Mouse (Mus musculus) embryonic facial prominence, embryonic 14.5 days (tissue): Measurements from ENCODE around the gene Fblim1. TPM values are rescaled to one million over a fixed set of nuclear protein-coding genes. Genes with fewer than 3 reads are reported as not detected.

Experiments used
- ATAC-seq: fragments of 200-750 bp; cut with Nextera tagmentation; 2 replicates; pipeline ENCODE4 v1.8.0; 2017; ENCODE audit warnings: low read depth, moderate number of reproducible peaks, moderate TSS enrichment
- DNase-seq: peaks from one replicate; pipeline ENCODE4 v3.0.0-alpha.2; 2015; ENCODE audit warnings: low spot score
- H3K27ac ChIP-seq: fragments of 300-500 bp; sonication (generic); replicated peaks from 2 replicates; pipeline ENCODE4 v1.5.1; 2014; ENCODE audit warnings: low read depth, mild to moderate bottlenecking, low read length, moderate library complexity
- H3K27me3 ChIP-seq: fragments of 300-500 bp; sonication (generic); replicated peaks from 2 replicates; pipeline ENCODE4 v1.6.1; 2014; ENCODE audit warnings: low read length; ENCODE audit not compliant: control insufficient read depth, insufficient read depth
- H3K36me3 ChIP-seq: fragments of 300-500 bp; sonication (generic); 2 replicates; pipeline ENCODE4 v1.6.1; 2014; ENCODE audit warnings: low read length, mixed read lengths; ENCODE audit not compliant: control insufficient read depth, insufficient read depth
- H3K4me1 ChIP-seq: fragments of 300-500 bp; sonication (generic); 2 replicates; pipeline ENCODE4 v1.6.1; 2014; ENCODE audit warnings: antibody characterized with exemption, low read length; ENCODE audit not compliant: control insufficient read depth, insufficient read depth
- H3K4me2 ChIP-seq: fragments of 300-500 bp; sonication (generic); 2 replicates; pipeline ENCODE4 v1.6.1; 2014; ENCODE audit warnings: low read depth, mild to moderate bottlenecking, low read length, moderate library complexity, mixed read lengths
- H3K4me3 ChIP-seq: fragments of 300-500 bp; sonication (generic); 2 replicates; pipeline ENCODE4 v1.5.1; 2014; ENCODE audit warnings: low read depth, mild to moderate bottlenecking, low read length
- H3K9ac ChIP-seq: fragments of 300-500 bp; sonication (generic); 2 replicates; pipeline ENCODE4 v1.6.1; 2014; ENCODE audit warnings: low read depth, mild to moderate bottlenecking, low read length, moderate library complexity, mixed read lengths
- H3K9me3 ChIP-seq: fragments of 300-500 bp; sonication (generic); 2 replicates; pipeline ENCODE4 v1.6.1; 2016; ENCODE audit warnings: low read length; ENCODE audit not compliant: control insufficient read depth
- WGBS: fragments of 180-500 bp; shearing (Covaris S2); extraction: QIAGEN DNeasy Blood & Tissue Kit; methylation state at CpG from one replicate; pipeline ENCODE4 v1.1.7; 2014; 5-methylcytosine and 5-hydroxymethylcytosine counted together
- polyA plus RNA-seq: library from polyadenylated mRNA; unstranded; fragments of >200 nt; fragmentation: Nextera tagmentation; extraction: Ambion mirVana; gene quantifications from 2 replicates; pipeline ENCODE4 v1.2.1, GENCODE M21; 2014

Gene Fblim1
- polyA plus RNA-seq, 1 experiment from 2014 or later = 22.8 TPM

GRCm38 (mm10) chr4:141616811-141617210, 10.9 kb upstream of the Fblim1 start:
- Histone ChIP-seq H3K9ac (no peak overlapping the region), H3K4me2 (no peak overlapping the region), H3K27ac (no peak overlapping the region), H3K36me3 (no peaks in the 10 kb centered on the region), H3K4me1 (peaks cover 8% of the 10 kb centered on the region), H3K4me3 (no peak overlapping the region), H3K9me3 (no peaks in the 10 kb centered on the region), H3K27me3 (no peaks in the 10 kb centered on the region)
- ATAC-seq (no peak), DNase-seq (no peak)
- WGBS = 79% methylated on average over 6 of the region's 6 CpGs

DNA sequence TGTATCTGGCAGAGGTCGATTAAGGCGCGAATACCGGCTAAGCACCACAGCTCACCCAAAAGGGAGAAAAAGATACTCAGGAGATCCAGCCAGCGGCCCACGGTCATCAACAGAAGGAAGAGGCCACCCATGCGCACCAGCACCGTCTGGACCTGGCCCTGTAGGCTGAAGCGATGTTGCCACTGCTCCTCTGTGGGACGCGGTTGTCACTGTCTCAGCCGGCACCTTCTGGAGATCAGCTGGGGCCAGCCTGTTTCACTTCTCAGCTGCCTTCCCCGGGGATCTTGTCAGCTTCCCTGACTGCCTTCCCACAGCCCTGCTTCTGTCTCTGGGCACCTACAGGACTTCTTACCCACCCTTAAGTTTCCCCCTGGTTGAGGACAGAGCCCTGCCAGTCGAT, 9.1 kb upstream of the Fblim1 start:
- Histone ChIP-seq H3K4me2 (no peak overlapping the region), H3K36me3 (no peaks in the 10 kb centered on the region), H3K4me1 (peaks cover 8% of the 10 kb centered on the region), H3K9ac (no peak overlapping the region), H3K4me3 (no peak overlapping the region), H3K27me3 (no peaks in the 10 kb centered on the region), H3K9me3 (no peaks in the 10 kb centered on the region), H3K27ac (no peak overlapping the region)
- DNase-seq (no peak), ATAC-seq (no peak)
- 83% methylated on average over 14 of the region's 14 CpGs for WGBS

GRCm38 (mm10) chr4:141609538-141609937, 3.6 kb upstream of the Fblim1 start:
- H3K4me1 ChIP-seq = no peaks in the 10 kb centered on the region
- 46% methylated on average over 5 of the region's 6 CpGs for WGBS

GRCm38 (mm10) chr4:141605421-141605820, 475 bp downstream of the Fblim1 start:
- Histone ChIP-seq H3K4me2 (no peak overlapping the region), H3K27me3 (no peaks in the 10 kb centered on the region), H3K36me3 (no peaks in the 10 kb centered on the region), H3K4me1 (peaks cover 4% of the 10 kb centered on the region; the same call in 1 of the 2 replicates), H3K9me3 (no peaks in the 10 kb centered on the region), H3K4me3 (no peak overlapping the region), H3K27ac (no peak overlapping the region), H3K9ac (no peak overlapping the region)
- WGBS = 93% methylated on average over 5 of the region's 5 CpGs
- ATAC-seq (no peak), DNase-seq (no peak)

More at GRCm38 (mm10) chr4:141609538-141609937, 3.6 kb upstream of the Fblim1 start:
- H3K9ac ChIP-seq = no peak overlapping the region
- no peak overlapping the region for H3K4me2 ChIP-seq
- no peak overlapping the region for H3K4me3 ChIP-seq
- ATAC-seq (no peak), DNase-seq (no peak)
- no peaks in the 10 kb centered on the region for H3K27me3 ChIP-seq
- H3K9me3 ChIP-seq = no peaks in the 10 kb centered on the region
- H3K36me3 ChIP-seq = no peaks in the 10 kb centered on the region
- H3K27ac ChIP-seq = no peak overlapping the region

DNA sequence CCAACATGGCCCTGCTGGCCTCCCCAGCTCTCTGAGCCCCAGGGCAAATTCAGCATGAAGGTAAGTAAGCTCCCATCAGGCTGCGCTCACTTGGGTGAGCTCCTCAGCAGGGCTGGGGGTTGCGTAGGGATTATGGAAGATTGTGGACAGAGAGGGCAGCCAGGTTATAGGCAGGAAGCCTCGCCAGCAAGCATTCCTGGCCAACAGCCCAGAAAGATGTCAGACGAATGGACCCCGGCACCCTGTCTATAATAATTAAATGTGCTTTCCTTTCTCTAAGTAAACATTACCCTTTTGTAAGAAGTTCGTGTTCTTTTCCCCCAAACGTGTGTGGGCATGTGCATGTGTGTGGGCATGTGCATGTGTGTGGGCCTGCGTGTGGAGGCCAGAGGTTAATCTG, 1.4 kb downstream of the Fblim1 start:
- DNase-seq = peak; percentile 73
- peaks cover 4% of the 10 kb centered on the region; the same call in 1 of the 2 replicates for H3K4me1 ChIP-seq
- ATAC-seq = 0 out of 2 replicates have a peak, but pooled peaks have one; percentile 26
- H3K36me3 ChIP-seq = no peaks in the 10 kb centered on the region
- H3K27me3 ChIP-seq = no peaks in the 10 kb centered on the region
- H3K9ac ChIP-seq = no peak overlapping the region
- no peak overlapping the region for H3K4me2 ChIP-seq
- no peaks in the 10 kb centered on the region for H3K9me3 ChIP-seq
- H3K4me3 ChIP-seq = no peak overlapping the region
- WGBS = 44% methylated on average over 8 of the region's 8 CpGs
- no peak overlapping the region for H3K27ac ChIP-seq

GRCm38 (mm10) chr4:141603921-141604320, 2.0 kb downstream of the Fblim1 start:
- no peak overlapping the region for H3K4me3 ChIP-seq
- no peaks in the 10 kb centered on the region for H3K9me3 ChIP-seq
- peak; percentile 25 for DNase-seq
- no peak overlapping the region for H3K9ac ChIP-seq
- 47% methylated on average over 4 of the region's 4 CpGs for WGBS
- no peaks in the 10 kb centered on the region for H3K36me3 ChIP-seq
- peaks cover 4% of the 10 kb centered on the region; the same call in 1 of the 2 replicates for H3K4me1 ChIP-seq
- ATAC-seq = no peak
- no peak overlapping the region for H3K27ac ChIP-seq
- no peak overlapping the region for H3K4me2 ChIP-seq
- H3K27me3 ChIP-seq = no peaks in the 10 kb centered on the region

GRCm38 (mm10) chr4:141602523-141603223, 3.2 kb downstream of the Fblim1 start:
- Histone ChIP-seq H3K4me1 (peaks cover 8% of the 10 kb centered on the region; the same call in 1 of the 2 replicates), H3K9ac (no peak overlapping the region), H3K27me3 (no peaks in the 10 kb centered on the region), H3K9me3 (no peaks in the 10 kb centered on the region), H3K36me3 (no peaks in the 10 kb centered on the region), H3K27ac (no peak overlapping the region), H3K4me2 (no peak overlapping the region), H3K4me3 (no peak overlapping the region)
- DNase-seq = no peak
- WGBS = 71% methylated on average over 11 of the region's 11 CpGs
- ATAC-seq = no peak

- H3K4me1 ChIP-seq = peaks cover 8% of the 10 kb centered on the region; the same call in 1 of the 2 replicates
- no peak overlapping the region for H3K4me3 ChIP-seq
- ATAC-seq = no peak
- no peak overlapping the region for H3K9ac ChIP-seq
- no peak overlapping the region for H3K4me2 ChIP-seq
- no peaks in the 10 kb centered on the region for H3K36me3 ChIP-seq
- DNase-seq = no peak
- WGBS = 73% methylated on average over 12 of the region's 12 CpGs
- H3K27me3 ChIP-seq = no peaks in the 10 kb centered on the region
- H3K27ac ChIP-seq = no peak overlapping the region
- no peaks in the 10 kb centered on the region for H3K9me3 ChIP-seq
These were observed 4.6 kb downstream of the Fblim1 start for GRCm38 (mm10) chr4:141601148-141601862.
